Mouse (Mus musculus): ENCODE measurements around the gene 1700001O22Rik.

1700001O22Rik gene

DNA sequence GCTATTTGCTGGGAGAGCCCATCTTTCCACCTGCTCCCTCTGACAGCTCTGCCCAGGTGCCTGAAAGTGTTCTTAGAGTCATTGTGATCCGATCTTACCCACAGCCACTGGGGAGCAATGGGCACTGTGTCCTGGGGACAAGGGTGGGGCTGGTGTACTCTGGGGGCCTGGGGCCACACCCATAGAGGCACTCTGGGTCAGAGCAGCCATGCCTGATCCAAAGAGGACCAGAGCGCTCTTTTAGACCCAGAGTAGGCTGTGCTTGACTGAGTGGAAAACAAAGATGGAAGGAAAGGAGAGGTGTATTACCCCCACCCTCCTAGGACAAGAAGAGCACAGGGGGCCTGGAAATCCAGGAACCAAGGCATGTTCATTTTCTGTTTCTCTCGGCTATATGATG lies at the start of gene 1700001O22Rik:
1700001O22Rik (minus strand) TSS at position 58 of the 400 bp plus-strand sequence.
- no peak for DNase-seq (ENCODE audit: low read depth)

DNA sequence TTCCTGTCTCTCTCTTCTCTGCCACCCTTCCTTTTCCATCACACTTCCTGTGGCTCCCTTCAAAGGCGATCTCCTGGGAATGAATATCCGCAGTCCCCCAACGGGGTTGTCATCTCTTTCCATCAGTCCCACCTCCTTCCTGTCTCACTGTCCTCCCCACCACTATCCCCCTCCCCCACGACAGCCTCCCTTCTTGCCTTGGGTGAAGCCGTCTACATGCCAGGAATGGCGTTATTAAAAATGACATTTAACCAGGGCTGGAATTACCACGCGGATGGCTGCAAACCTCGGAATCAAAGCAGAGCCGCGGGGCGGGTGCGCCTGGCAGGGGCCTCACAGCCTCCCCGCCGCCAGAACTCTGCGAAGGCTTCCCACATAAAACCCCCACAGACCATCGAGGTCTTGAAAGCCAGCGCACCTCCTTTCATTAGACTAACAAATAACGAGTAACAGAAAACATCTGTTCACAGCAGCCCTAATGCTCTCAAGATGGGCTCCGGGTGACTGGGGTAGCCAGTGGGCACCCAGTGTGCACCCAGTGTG lies 49.4 kb upstream of the 1700001O22Rik start:
- no peak for DNase-seq (ENCODE audit: low read depth)

DNA sequence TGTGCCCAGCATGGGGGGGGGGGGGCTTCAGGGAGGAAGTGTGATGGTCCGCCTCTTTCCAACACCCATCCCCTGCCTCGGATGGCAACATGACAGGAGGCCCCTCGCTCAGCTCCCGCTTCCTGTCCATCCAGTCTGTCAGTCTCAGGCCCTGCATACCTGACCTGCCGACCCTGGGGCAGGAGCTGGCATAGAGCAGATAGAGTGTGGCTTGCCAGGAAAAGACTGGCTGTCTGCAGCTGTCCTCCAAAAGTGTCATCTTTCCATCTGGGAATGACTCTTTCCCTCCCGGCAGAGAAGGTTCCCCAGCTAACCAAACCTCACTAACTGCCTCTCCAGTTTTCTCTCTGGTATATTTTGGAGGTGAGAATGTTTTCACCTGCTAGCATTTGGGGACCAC lies 47.1 kb upstream of the 1700001O22Rik start:
- no peak for DNase-seq (ENCODE audit: low read depth)

DNA sequence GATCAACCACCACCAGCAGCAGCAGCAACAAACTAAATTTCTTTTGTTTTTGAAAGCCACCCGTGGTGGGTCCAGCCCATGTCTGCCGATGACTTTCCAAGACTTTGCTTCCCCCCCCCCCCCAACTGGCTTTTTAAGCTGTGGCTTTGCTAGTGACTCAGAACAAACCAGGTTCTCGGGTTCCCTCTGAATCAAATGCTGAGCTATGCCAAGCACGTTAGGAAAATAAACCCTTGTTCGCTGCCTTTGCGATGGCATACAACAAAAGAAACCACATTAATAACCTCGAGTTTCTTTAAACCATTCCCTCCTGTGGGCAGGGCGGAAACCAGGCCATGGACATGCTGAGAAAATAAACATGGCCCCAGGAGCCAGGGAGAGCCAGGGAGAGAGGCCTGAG lies 44.7 kb upstream of the 1700001O22Rik start:
- DNase-seq (ENCODE audit: low read depth) = no peak

DNA sequence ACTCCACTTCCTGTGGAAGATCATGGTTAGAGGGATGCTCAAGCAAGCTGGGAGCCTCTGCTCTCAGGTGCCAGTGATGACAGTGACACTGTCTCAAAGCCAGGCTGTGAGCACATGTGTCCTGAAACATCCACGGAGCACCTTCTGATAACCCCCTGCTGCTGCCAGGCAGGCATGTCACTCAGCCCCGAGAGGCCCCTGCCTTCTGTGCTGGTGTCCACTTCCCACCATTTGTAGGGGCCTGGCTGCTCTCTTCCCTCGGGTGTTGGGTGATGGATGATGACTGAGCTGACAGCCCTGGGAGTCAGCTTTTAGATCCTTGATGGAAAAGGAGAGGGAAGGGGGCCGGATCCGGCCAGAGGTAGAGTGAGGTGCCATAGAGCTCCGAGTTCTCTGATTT lies 43.3 kb upstream of the 1700001O22Rik start:
- no peak for DNase-seq (ENCODE audit: low read depth)

DNA sequence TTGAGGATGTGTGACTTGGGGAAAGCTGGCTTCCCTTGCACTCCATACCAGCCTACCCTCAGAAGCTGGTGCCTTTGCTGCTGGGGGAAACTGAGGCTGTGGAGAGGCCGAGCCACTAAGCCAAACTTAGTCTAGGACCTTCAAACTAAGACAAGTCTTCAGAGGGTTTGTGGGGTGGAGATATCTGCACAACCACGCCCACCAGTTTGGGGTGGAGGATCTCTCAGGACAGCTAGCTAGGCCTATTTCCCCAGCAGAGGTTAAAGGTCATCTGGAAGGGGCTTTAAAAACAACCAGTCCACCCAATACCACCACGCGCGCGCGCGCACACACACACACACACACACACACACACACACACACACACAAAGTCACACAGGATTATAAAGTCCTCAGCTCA lies 42.8 kb upstream of the 1700001O22Rik start:
- no peak for DNase-seq (ENCODE audit: low read depth)

DNA sequence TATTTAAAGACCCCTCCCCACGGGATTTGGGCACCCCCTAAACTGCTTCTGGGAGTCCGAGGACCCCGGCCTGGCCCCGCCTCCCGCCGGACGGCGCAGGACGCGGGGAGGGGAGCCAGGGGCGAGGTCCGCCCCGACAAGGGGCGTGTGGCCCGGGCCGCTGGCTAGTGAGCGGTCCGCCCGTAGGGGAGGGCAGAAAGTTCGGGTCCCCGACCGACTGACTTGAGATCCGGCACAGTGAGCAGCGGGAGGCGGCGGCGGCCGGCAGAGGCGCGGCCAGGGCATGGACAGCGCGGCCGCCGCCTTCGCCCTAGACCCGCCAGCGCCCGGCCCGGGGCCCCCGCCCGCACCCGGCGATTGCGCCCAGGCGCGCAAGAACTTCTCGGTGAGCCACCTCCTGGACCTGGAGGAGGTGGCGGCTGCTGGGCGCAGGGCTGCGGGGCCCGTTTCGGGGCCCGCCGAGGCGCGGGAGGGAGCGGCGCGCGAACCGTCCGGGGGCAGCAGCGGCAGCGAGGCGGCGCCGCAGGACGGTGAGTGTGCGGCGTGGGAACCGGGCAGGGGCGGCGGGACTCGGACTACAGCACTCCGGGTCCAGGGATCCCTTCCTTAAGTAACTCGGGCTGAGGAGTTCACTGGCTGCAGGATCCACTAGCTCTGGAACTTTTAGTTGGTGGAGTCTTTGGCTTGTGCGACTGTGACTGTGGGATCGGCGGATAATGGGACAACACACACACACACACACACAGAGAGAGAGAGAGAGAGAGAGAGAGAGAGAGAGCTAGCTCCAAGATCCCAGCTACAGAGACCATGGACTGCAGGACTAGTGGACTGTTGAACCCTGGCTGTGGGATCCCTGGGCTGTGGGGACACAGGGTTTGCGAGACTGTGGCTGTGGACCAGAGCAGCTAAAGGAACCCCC lies 42.0 kb upstream of the 1700001O22Rik start:
- no peak for DNase-seq (ENCODE audit: low read depth)

DNA sequence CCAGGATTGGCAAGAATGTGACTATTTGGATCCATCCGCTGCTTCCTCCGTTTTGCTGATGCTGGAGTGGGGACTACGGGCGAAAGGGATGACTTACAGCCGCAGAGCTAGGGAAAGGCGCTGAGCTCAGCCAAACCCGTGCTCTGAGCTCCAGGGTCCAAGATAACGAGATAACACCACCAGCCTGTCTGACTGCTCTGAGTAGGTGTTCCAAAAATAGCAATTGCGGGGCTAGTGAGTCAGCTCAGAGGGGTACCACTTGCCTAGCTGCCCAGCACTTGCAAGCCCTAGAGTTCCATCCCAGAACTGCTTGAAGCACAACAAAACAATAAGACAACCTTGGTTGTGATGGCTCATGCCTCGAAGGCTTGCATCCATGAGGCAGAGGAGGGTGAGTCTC lies 39.2 kb upstream of the 1700001O22Rik start:
- DNase-seq (ENCODE audit: low read depth) = no peak

DNA sequence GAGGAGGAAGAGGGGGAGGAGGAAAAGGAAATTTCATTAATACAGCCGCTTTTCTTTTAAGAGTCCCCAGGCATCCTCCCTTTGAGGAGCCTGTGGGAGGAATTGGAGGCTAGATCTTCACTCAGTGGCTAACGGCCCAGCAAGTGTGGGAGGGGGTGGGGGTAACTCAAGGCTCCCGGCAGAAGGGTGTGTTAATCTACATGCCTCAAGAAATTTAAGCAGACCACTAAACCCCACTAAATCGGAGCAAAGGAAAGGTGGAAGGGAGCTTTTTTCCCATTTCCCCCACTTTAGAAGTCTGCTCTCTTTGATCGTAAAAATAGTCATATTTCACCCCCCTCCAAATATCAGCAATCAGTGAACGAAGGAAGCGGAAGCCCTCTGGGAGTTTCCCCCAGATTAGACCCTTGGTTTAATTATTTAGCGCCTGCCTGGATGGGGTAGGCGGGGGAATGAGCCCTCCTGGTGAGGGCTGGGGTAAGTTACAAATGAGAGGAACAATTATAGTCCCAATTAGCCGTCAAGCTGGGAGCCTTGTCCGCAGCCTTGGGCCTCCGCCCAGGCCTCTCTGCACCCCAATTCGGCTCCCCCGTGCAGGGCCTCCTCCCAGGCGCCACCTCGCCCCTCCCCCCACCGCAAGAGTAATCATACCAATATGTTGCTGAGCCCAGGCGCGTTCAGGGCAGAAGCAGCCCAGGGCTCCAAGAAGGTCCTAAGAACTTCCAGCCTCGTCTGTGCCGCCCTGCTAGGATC lies 33.0 kb upstream of the 1700001O22Rik start:
- no peak for DNase-seq (ENCODE audit: low read depth)

DNA sequence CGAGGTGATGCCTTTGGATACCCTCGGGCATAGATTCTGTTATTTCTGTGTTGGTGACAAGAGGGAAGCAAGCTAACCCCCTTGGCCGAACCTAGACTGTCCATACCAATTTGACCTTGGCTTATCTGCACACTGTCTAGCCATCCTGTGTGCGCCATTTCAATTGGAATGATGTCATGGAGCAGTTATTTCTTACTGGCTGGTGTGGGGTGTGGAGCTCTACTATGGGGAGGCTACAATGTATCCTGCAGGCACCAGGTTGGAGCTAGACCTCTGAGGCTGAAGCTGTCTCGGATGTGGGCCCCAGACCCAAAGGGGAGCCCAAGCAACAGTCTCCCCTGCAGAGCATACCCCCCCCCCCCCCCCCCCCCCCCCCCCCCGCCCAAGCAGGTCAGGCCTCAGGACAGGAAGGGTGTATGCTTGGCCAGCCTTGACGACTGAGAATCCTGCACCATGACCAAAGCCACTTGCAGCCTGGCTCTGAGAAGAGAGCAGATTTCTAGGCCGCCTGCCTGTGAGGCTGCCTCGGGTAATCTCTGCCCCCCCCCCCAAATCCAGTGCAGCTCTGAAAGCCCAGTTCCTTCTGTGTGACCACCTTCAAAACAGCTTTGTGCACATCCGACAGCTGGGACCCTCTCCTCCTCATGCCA lies 31.0 kb upstream of the 1700001O22Rik start, which contains the start of gene Prrx2:
Prrx2 (plus strand) TSS at position 600 of the 650 bp plus-strand sequence.
- DNase-seq (ENCODE audit: low read depth) = no peak

DNA sequence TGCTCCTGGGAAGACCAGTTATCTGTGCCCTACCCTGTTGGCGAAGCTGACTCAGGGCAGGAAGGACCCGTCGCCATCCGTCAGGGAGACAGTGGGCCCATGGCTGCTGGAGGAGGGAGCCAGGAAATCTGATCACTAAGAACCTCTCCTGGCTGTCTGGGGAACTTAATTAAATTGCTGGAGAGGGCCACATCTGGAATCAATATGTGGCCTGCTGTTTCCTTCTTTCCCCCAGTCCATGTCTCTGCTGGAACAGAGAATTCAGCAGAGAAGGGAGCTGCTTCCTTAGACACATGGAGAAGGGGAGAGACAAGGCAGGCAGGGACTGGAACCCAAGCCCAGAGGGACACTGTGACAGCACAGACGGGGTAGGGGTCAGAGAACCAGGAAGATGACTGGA lies 30.2 kb upstream of the 1700001O22Rik start:
- no peak for DNase-seq (ENCODE audit: low read depth)

DNA sequence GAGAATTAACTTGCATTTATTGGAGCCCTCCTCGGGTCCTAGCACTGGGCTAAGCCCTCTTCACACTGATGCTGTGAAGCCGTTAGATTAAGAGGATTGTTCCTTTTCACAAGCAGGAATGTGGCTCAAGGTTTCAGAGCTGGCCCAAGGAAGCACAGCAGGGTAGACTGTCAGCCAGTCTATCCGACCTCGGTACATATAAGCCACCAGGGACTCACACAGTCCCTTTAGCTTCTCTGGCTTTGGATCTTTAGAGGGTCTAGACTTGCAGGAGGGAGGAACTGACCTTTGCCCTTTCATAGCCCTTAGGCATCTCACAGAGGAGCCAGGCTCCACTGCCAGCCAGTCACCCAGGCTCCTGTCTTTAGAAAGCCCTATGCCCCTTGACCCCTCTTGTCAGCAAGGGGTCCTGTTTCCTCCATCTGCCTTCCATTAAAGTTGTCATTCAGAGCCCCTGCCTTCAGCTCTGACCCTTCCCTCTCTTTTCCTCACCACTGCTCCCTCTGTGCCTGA lies 26.9 kb upstream of the 1700001O22Rik start, which contains the start of gene Asb6:
Asb6 (minus strand) TSS at position 51 of the 513 bp plus-strand sequence.
- no peak for DNase-seq (ENCODE audit: low read depth)

DNA sequence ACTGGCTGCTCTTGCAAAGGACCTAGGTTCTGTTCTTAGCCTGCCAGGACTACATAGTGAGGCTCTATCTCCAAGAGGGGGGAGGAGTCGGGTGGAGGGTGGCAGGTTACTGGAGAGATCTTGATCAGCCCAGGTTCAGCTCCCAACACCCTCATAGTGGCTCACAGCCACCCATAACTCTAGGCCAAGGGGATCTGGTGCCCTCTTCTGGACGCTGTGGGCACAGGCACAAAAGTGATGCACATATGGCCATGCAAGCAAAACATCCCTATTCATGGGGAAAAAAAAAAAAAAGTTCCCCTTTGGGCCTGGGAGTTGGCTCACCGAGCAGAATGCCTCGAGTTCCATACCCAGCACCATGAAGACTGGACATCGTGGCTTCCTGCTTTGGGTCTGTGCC lies 25.9 kb upstream of the 1700001O22Rik start:
- peak; percentile 82 for DNase-seq (ENCODE audit: low read depth)

DNA sequence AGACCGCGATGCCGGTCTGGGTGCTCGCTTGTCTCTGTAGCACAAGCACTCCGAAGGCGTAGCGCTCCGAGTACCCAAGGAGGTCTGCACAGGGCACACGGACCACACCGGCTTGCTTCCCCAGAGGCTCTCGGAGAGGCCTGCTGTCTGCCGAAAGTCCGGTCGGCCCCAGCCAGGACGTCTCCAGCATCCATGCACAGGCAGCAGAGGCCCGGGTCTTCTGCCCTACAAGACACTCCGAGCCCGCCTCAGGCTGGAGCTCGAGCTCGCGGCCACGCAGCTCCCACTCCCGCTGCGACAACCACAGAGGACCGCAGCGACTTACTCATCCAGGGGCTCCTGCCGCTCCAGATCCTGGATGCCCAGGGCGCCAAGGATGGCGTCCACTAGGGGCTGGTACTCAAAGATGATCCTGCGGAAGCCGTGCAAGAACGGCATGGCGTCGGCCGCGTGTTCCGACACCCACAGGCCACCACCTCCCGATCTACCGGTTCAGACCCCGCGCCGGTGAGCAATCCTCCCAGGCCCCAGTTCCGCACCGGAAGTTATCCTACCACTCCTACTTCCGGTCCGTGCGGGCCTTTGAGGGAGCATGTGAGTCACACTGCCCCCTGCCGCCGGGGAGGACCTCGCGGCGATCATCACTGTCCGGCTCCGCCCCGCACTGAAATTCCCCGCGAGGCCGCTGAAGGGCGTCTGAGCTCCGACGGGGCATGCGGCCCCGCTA lies 24.5 kb upstream of the 1700001O22Rik start:
- peak; percentile 98 for DNase-seq (ENCODE audit: low read depth)

DNA sequence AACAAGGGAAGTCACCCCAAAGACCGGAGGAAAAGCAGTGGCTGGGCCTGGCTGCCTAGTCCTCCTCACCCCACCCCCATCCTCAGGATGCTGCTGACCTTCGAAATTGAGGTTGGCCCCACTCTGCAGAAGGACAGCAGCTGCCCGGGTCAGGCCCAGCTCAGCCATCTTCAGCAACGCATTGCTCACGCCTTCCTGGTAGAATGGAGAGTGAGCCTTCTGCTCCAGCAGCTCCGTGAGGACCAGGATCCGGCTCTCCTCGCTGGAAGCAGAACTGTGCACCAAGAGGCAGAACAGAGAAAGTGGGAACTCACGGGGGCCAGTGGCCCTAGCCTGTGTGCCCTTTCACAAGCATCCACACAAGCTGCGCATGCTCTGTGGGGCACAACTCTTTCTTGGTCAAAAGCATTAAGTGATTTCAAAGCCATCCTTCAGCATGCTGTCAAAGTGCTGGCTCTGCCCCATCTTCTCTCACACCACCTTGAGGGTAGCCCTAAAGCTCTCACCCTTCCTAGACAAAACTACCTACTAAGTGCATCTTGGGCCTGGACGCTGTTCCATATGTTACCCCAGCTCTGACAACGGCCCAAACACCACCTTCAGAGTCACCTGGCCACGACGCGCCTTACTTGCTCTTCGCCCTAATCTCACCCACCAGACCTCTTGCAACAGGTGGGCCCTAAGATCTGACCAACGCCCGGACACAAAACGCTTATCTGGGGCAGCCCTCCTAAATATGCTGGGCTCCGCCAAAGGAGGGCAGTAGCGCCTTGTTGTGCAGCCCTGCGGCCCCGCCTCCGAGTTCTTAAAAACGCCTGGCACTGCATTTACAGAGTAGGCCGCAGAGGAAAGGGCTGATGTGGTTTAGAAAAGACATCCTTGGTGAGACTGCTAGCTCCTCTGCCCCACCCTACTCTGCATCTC lies 23.6 kb upstream of the 1700001O22Rik start:
- peak; percentile 88 for DNase-seq (ENCODE audit: low read depth)

DNA sequence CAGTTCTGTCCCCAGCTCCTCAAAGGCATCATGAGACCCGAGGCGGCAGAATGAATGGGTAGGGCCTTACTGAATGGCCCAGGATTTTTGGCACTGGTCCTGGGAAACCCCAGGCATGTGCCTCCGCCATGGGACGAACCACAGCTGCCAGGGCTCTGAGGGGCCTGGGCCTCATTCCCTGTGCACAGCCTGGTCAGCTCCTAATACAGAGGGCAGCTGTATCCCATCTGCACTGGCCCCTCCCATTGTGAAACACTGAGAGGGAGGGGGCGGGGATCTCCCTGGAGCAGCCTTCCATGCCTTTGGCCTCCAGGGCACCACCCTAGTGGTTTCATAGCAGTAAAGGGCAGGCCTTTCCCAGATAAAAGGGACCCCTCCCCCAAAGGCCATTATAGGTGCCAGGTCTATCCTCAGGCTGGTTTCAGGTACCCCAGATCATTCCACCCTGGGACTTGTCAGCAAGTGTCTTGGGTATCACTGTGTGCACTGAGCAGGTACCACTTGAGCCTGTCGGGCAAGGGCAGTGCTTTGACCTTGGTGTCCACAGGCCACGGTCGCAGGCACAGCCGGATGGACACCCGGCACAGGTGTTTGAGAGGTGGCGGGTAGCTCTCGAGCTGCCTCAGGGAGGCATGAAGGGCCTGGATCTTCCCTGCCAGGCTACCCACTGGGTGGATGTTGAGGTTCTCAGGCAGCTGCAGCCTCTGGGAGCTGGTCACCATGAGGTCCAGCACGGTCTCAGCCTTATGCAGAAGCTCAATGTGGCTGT lies 20.1 kb upstream of the 1700001O22Rik start:
- no peak for DNase-seq (ENCODE audit: low read depth)

DNA sequence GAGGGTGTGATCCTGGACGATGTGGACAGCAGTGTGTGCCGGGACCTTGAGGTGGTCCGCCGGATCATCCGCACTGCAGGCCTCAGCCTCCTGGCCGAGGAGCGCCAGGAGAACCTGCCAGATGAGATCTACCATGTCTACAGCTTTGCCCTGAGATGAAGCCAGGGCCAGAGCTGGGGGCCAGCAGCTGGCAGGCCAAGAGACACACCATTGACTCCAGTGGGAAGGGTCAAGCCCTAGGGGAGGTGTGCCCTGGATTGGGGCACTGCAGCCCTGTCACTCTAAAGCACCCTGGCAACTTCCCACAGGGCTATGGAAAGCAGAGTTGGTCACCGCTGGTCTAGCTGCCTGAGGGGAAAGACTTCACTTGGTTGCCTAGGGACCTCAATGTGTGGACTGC lies 19.0 kb upstream of the 1700001O22Rik start:
- DNase-seq (ENCODE audit: low read depth) = no peak

DNA sequence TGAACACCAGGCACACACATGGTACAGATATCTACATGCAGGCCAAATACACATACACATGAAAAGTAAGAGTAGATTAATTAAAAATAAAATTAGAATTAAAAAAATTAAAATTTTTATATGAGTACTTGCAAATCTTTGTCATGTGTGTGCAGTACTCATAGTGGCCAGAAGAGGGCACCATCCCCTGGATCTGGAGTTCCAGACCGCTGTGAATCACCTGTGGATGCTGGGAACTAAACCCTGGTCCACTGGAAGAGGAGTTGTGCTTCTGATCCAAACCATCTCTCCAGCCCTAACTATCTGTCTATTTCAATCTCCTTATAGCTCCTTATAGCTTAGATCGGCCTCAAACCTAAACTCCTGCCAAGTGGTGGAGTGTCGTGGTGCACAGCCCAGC lies 17.6 kb upstream of the 1700001O22Rik start:
- peak; percentile 60 for DNase-seq (ENCODE audit: low read depth)

DNA sequence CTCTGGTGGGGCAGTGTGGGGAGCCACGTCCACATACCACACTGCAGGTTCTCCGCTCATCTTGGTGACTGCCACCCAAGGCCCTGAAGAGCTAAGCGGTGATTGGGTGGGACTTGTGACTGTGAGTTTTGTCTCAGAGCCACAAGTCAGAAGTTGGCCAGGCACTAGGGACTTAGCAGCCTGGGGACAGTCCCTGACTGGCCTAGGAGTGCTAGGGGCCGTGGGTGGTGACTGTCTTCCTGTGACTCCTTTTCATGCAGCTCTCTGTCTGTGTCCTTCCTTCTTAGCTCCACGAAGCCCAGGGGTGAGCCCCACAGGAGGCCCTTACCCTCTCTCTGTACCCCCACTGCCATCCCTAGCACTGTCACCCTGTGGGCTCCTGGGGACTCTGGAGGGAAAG lies 16.4 kb upstream of the 1700001O22Rik start:
- peak; percentile 27 for DNase-seq (ENCODE audit: low read depth)
